Mouse (Mus musculus): ENCODE measurements around the gene Atp5c1.

- TF ChIP-seq POLR2A (IDR thresholded peaks at IDR 0.05; ENCODE audit: low read depth, low read length) (no peak), CTCF (conservative IDR thresholded peaks at IDR 0.05; ENCODE audit: insufficient read depth, insufficient read length, low read depth, low read length) (no peak)
These were observed 59.0 kb downstream of the Atp5c1 start for GRCm38 (mm10) chr2:10021296-10021695.

All from kidney, adult 2 months (tissue).